Mouse (Mus musculus): ENCODE measurements around the gene Akap2. TPM values are rescaled to one million over a fixed set of nuclear protein-coding genes. Genes with fewer than 3 reads are reported as not detected.

Gene Akap2
- polyA plus RNA-seq, 2 experiments: 0.76 to 1.5 TPM

DNA sequence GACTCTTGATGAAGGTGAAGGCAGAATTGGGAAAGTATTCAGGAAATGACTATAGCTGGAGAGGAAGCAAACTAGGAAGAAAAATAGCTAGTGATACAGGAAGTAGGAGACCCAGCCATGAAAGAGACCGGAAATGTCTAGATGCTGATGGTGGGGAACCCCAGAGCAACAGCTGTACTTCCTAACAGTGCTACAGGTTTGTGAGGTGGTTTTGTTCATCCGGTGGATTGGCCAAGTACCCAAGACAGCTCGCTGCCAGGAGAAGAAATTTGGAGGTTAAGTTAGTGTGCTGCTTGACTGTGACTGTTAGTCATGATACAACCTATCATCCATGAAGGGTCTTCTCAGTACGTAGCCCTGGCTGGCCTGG lies 96.1 kb downstream of the Akap2 start:
- ATAC-seq (ENCODE audit: insufficient read depth) (no peak), DNase-seq (ENCODE audit: low read depth in 3 of 3, low spot score in 3 of 3) (no peak)
- Histone ChIP-seq H3K4me2 (ENCODE audit: low read depth) (no peak overlapping the region), H3K36me3 (replicated peaks; ENCODE audit: control insufficient read depth, insufficient read depth, low read depth) (no peaks in the 10 kb centered on the region), H3K27ac (no peak overlapping the region), H3K4me1 (replicated peaks; ENCODE audit: control insufficient read depth in 2 of 2, insufficient read depth in 2 of 2, low read length in 1 of 2) (peaks cover 0 to 10% of the 10 kb centered on the region in 2 experiments; a peak in 2 of 4 replicates), H3K9me3 (ENCODE audit: control insufficient read depth, low read length) (no peaks in the 10 kb centered on the region), H3K9ac (replicated peaks) (no peak overlapping the region), H3K27me3 (ENCODE audit: control insufficient read depth, insufficient read depth, low read length) (no peaks in the 10 kb centered on the region), H3K4me3 (ENCODE audit: insufficient read depth in 1 of 2, low read depth in 2 of 2, low read length in 2 of 2) (no peak overlapping the region)
- 38% methylated on average over 4 of the region's 4 CpGs for WGBS (ENCODE audit: insufficient replicate concordance)
- TF ChIP-seq EP300 (IDR thresholded peaks at IDR 0.05; ENCODE audit: low read depth): no peak
- TF ChIP-seq CTCF (IDR thresholded peaks at IDR 0.05; ENCODE audit: low read depth): no peak

DNA sequence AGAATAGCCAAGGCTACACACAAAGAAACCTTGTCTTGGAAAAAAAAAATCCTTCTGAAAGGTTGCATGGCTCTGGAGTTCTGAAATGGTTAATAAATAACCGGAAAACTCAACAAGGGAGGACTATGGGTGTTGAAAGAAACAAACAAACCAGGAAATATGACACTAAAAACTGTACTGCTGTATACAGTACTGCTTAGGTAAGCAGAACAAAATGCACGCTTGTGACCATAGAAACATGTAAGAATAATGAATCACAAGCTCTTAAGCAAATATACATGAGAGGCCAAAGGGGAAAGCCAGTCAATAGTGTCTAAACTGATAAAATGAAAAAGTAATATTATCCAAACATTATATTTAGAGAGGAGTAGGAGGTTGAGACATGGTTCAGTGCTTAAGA lies 97.9 kb downstream of the Akap2 start:
- H3K4me3 ChIP-seq (ENCODE audit: insufficient read depth in 1 of 2, low read depth in 2 of 2, low read length in 2 of 2): no peak overlapping the region
- H3K27me3 ChIP-seq (ENCODE audit: control insufficient read depth, insufficient read depth, low read length): no peaks in the 10 kb centered on the region
- DNase-seq (ENCODE audit: low read depth in 3 of 3, low spot score in 3 of 3) (no peak), ATAC-seq (ENCODE audit: insufficient read depth) (no peak)
- no peaks in the 10 kb centered on the region for H3K36me3 ChIP-seq (replicated peaks; ENCODE audit: control insufficient read depth, insufficient read depth, low read depth)
- H3K27ac ChIP-seq: no peak overlapping the region
- no peaks in the 10 kb centered on the region for H3K9me3 ChIP-seq (ENCODE audit: control insufficient read depth, low read length)
- peaks cover 0 to 10% of the 10 kb centered on the region in 2 experiments; a peak in 2 of 4 replicates for H3K4me1 ChIP-seq (replicated peaks; ENCODE audit: control insufficient read depth in 2 of 2, insufficient read depth in 2 of 2, low read length in 1 of 2)
- 63% methylated on average over 2 of the region's 2 CpGs for WGBS (ENCODE audit: insufficient replicate concordance)
- no peak overlapping the region for H3K9ac ChIP-seq (replicated peaks)
- no peak for TF ChIP-seq CTCF (IDR thresholded peaks at IDR 0.05; ENCODE audit: low read depth)
- no peak for TF ChIP-seq EP300 (IDR thresholded peaks at IDR 0.05; ENCODE audit: low read depth)
- H3K4me2 ChIP-seq (ENCODE audit: low read depth): no peak overlapping the region

- Histone ChIP-seq H3K27me3 (ENCODE audit: control insufficient read depth, insufficient read depth, low read length) (no peaks in the 10 kb centered on the region), H3K4me1 (replicated peaks; ENCODE audit: control insufficient read depth in 2 of 2, insufficient read depth in 2 of 2, low read length in 1 of 2) (peaks cover 0 to 10% of the 10 kb centered on the region in 2 experiments; a peak in 2 of 4 replicates), H3K9me3 (ENCODE audit: control insufficient read depth, low read length) (no peaks in the 10 kb centered on the region), H3K27ac (no peak overlapping the region), H3K4me2 (ENCODE audit: low read depth) (no peak overlapping the region), H3K4me3 (ENCODE audit: insufficient read depth in 1 of 2, low read depth in 2 of 2, low read length in 2 of 2) (no peak overlapping the region), H3K36me3 (replicated peaks; ENCODE audit: control insufficient read depth, insufficient read depth, low read depth) (no peaks in the 10 kb centered on the region), H3K9ac (replicated peaks) (no peak overlapping the region)
- TF ChIP-seq CTCF (IDR thresholded peaks at IDR 0.05; ENCODE audit: low read depth) (no peak), EP300 (IDR thresholded peaks at IDR 0.05; ENCODE audit: low read depth) (no peak)
- DNase-seq (ENCODE audit: low read depth in 3 of 3, low spot score in 3 of 3) (no peak), ATAC-seq (ENCODE audit: insufficient read depth) (no peak)
- WGBS (ENCODE audit: insufficient replicate concordance): 72% methylated on average over 8 of the region's 8 CpGs
These were observed 98.7 kb downstream of the Akap2 start for GRCm38 (mm10) chr4:57816146-57816545.

DNA sequence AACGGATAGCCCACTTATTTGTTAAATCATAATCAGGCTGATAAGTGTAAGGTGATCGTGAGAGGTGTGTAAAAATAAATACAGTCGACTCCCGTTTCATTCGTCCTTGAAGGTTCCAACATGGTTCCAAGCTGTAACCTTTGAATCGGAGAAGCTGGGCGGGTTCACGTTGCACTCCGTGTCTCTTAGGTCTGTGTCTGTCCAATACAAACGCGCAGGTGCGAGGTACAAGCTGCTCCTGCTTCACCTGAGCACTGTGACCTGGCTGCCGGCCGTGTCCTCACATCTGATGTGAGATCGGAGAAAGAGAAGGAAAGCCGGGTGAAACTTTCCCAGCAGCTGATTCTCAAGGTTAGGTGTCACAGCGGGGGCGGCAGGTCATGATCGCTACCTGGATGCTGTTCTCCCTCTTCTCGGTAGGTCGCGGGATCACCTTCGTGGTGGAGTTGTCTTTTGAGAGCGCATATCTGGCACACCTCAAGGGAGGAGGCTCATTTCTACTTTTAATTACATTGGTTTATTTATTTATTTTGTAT lies 103.5 kb downstream of the Akap2 start:
- ATAC-seq (ENCODE audit: insufficient read depth): no peak
- no peaks in the 10 kb centered on the region for H3K36me3 ChIP-seq (replicated peaks; ENCODE audit: control insufficient read depth, insufficient read depth, low read depth)

GRCm38 (mm10) chr4:57821556-57822356 lies 104.3 kb downstream of the Akap2 start:
- ATAC-seq (ENCODE audit: insufficient read depth) (no peak), DNase-seq (ENCODE audit: low read depth in 3 of 3, low spot score in 3 of 3) (no peak)
- H3K4me3 ChIP-seq (ENCODE audit: insufficient read depth in 1 of 2, low read depth in 2 of 2, low read length in 2 of 2): no peak overlapping the region
- no peaks in the 10 kb centered on the region for H3K36me3 ChIP-seq (replicated peaks; ENCODE audit: control insufficient read depth, insufficient read depth, low read depth)
- H3K27me3 ChIP-seq (ENCODE audit: control insufficient read depth, insufficient read depth, low read length): no peaks in the 10 kb centered on the region
- H3K4me1 ChIP-seq (replicated peaks; ENCODE audit: control insufficient read depth in 2 of 2, insufficient read depth in 2 of 2, low read length in 1 of 2): no peaks in the 10 kb centered on the region
- no peak for TF ChIP-seq EP300 (IDR thresholded peaks at IDR 0.05; ENCODE audit: low read depth)
- TF ChIP-seq CTCF (IDR thresholded peaks at IDR 0.05; ENCODE audit: low read depth): no peak
- 41% methylated on average over 11 of the region's 11 CpGs for WGBS (ENCODE audit: insufficient replicate concordance)
- H3K9ac ChIP-seq (replicated peaks): no peak overlapping the region
- H3K9me3 ChIP-seq (ENCODE audit: control insufficient read depth, low read length): no peaks in the 10 kb centered on the region
- no peak overlapping the region for H3K27ac ChIP-seq
- H3K4me2 ChIP-seq (ENCODE audit: low read depth): no peak overlapping the region

More for the DNA sequence above, 103.5 kb downstream of the Akap2 start:
- no peaks in the 10 kb centered on the region for H3K27me3 ChIP-seq (ENCODE audit: control insufficient read depth, insufficient read depth, low read length)
- TF ChIP-seq EP300 (IDR thresholded peaks at IDR 0.05; ENCODE audit: low read depth): no peak
- no peak for DNase-seq (ENCODE audit: low read depth in 3 of 3, low spot score in 3 of 3)
- no peak overlapping the region for H3K4me3 ChIP-seq (ENCODE audit: insufficient read depth in 1 of 2, low read depth in 2 of 2, low read length in 2 of 2)
- WGBS (ENCODE audit: insufficient replicate concordance): 79% methylated on average over 24 of the region's 24 CpGs
- H3K27ac ChIP-seq: no peak overlapping the region
- no peak overlapping the region for H3K4me2 ChIP-seq (ENCODE audit: low read depth)
- H3K9ac ChIP-seq (replicated peaks): no peak overlapping the region
- H3K4me1 ChIP-seq (replicated peaks; ENCODE audit: control insufficient read depth in 2 of 2, insufficient read depth in 2 of 2, low read length in 1 of 2): no peaks in the 10 kb centered on the region
- H3K9me3 ChIP-seq (ENCODE audit: control insufficient read depth, low read length): no peaks in the 10 kb centered on the region

All from liver, embryonic 14.5 days (tissue).